Mouse (Mus musculus): Measurements from ENCODE around the gene Odf4.

GRCm38 (mm10) chr11:68874841-68875240, 52.0 kb downstream of the Odf4 start:
- no peak for TF ChIP-seq POLR2A (IDR thresholded peaks at IDR 0.05; ENCODE audit: borderline replicate concordance, extremely low read depth, insufficient read depth, insufficient read length, poor library complexity, severe bottlenecking)
- TF ChIP-seq CTCF (IDR thresholded peaks at IDR 0.05; ENCODE audit: borderline replicate concordance, extremely low read depth, insufficient read depth, insufficient read length) = peak; percentile 77; the same call in 1 of the 2 replicates
